Mouse (Mus musculus) lung, embryonic 14.5 days (tissue): ENCODE data around the gene Stat5a. TPM values are rescaled to one million over a fixed set of nuclear protein-coding genes. Genes with fewer than 3 reads are reported as not detected.

ENCODE experiments used
- ATAC-seq: fragments of 200-750 bp; cut with Nextera tagmentation; 2 replicates; pipeline ENCODE4 v1.8.0; 2017; ENCODE audit warnings: mild to moderate bottlenecking, moderate TSS enrichment, moderate library complexity; ENCODE audit not compliant: insufficient read depth
- DNase-seq: peaks from one replicate; pipeline ENCODE4 v3.0.0-alpha.2; 2015
- H3K27ac ChIP-seq: fragments of 300-500 bp; sonication (generic); 2 replicates; pipeline ENCODE4 v1.5.1; 2014; ENCODE audit warnings: low read depth, mild to moderate bottlenecking, moderate library complexity
- H3K27me3 ChIP-seq: fragments of 300-500 bp; sonication (generic); 2 replicates; pipeline ENCODE4 v1.6.1; 2014; ENCODE audit warnings: low read length, control low read depth; ENCODE audit not compliant: insufficient read depth
- H3K36me3 ChIP-seq: fragments of 300-500 bp; sonication (generic); 2 replicates; pipeline ENCODE4 v1.6.1; 2014; ENCODE audit warnings: control low read depth; ENCODE audit not compliant: insufficient read depth
- H3K4me1 ChIP-seq: fragments of 300-500 bp; sonication (generic); 2 replicates; pipeline ENCODE4 v1.6.1; 2014; ENCODE audit warnings: antibody characterized with exemption, control low read depth; ENCODE audit not compliant: insufficient read depth
- H3K4me2 ChIP-seq: fragments of 300-500 bp; sonication (generic); 2 replicates; pipeline ENCODE4 v1.6.1; 2014; ENCODE audit warnings: mild to moderate bottlenecking
- H3K4me3 ChIP-seq: fragments of 300-500 bp; sonication (generic); 2 replicates; pipeline ENCODE4 v1.5.1; 2014; ENCODE audit warnings: low read depth, low read length
- H3K9ac ChIP-seq: fragments of 300-500 bp; sonication (generic); 2 replicates; pipeline ENCODE4 v1.6.1; 2014
- H3K9me3 ChIP-seq: fragments of 300-500 bp; sonication (generic); 2 replicates; pipeline ENCODE4 v1.6.1; 2016; ENCODE audit warnings: low read depth, low read length, control low read depth
- CTCF ChIP-seq: IDR thresholded peaks from 2 replicates; pipeline ENCODE4 v1.5.1; 2016; ENCODE audit warnings: antibody characterized with exemption, low read depth
- WGBS: fragments of 180-500 bp; shearing (Covaris S2); extraction: QIAGEN DNeasy Blood & Tissue Kit; methylation state at CpG from one replicate; pipeline ENCODE4 v1.1.7; 2014; 5-methylcytosine and 5-hydroxymethylcytosine counted together
- polyA plus RNA-seq: library from polyadenylated mRNA; unstranded; fragments of >200 nt; fragmentation: Nextera tagmentation; extraction: Ambion mirVana; gene quantifications from 2 replicates; pipeline ENCODE4 v1.2.1, GENCODE M21; 2014

Gene Stat5a
- polyA plus RNA-seq, 1 experiment from 2014 or later: 5.8 TPM

GRCm38 (mm10) chr11:100908567-100908966 is 49.4 kb downstream of the Stat5a start:
- H3K27me3 ChIP-seq: no peaks in the 10 kb centered on the region
- H3K9me3 ChIP-seq: no peaks in the 10 kb centered on the region
- H3K27ac ChIP-seq: no peak overlapping the region
- 85% methylated on average over 9 of the region's 9 CpGs for WGBS
- no peak for TF ChIP-seq CTCF
- no peaks in the 10 kb centered on the region for H3K4me1 ChIP-seq
- no peak overlapping the region for H3K4me2 ChIP-seq
- no peak for DNase-seq
- H3K4me3 ChIP-seq: no peak overlapping the region
- H3K36me3 ChIP-seq: peaks cover 13% of the 10 kb centered on the region; the same call in 1 of the 2 replicates
- H3K9ac ChIP-seq: no peak overlapping the region
- ATAC-seq: no peak

DNA sequence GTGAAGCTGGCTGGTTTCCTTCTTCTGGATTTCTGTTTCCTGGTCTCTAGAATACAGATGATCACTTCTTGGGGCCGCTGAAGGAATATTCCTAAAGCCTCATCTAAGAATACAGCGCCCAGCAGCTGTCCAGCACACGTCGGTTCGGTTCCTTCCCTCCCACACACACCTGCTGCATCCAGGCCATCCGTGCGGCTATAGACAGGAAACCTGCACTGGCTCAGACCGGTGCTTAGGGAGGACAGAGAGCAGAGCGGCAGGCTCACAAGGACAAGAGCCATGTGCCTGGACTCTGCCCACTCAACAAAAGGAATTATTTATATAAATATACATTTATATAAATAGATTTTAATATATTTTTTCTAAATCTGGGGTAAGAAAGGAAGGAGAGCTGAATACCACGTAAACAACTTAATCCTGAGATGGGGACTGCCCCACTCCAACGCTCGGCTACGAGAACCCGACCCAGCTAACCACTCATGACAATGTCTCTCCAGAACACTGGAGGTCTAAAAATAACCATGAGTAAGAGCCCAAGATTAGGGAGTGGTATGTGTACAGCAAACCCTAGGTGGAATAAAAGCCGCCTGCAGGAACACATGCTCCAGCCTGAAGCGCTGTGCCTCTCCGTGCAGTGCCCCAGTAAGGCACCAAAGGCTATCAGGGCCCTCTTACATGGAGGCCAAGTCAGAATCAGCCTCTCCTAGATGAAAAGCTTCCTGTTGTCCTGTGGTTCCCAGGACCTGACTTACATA is 53.4 kb downstream of the Stat5a start:
- no peak overlapping the region for H3K9ac ChIP-seq
- no peaks in the 10 kb centered on the region for H3K27me3 ChIP-seq
- H3K27ac ChIP-seq: peak overlapping the region; percentile 30; the same call in 1 of the 2 replicates
- H3K4me3 ChIP-seq: no peak overlapping the region
- no peak for TF ChIP-seq CTCF
- 77% methylated on average over 17 of the region's 17 CpGs for WGBS
- H3K36me3 ChIP-seq: 0 out of 2 replicates have a peak, but pooled peaks cover 4% of the 10 kb centered on the region
- DNase-seq (no peak), ATAC-seq (no peak)
- no peaks in the 10 kb centered on the region for H3K4me1 ChIP-seq
- no peak overlapping the region for H3K4me2 ChIP-seq
- H3K9me3 ChIP-seq: no peaks in the 10 kb centered on the region

- no peak for ATAC-seq
- Histone ChIP-seq H3K9ac (no peak overlapping the region), H3K27me3 (no peaks in the 10 kb centered on the region), H3K36me3 (no peaks in the 10 kb centered on the region), H3K4me3 (no peak overlapping the region), H3K27ac (no peak overlapping the region), H3K4me2 (no peak overlapping the region), H3K4me1 (no peaks in the 10 kb centered on the region), H3K9me3 (no peaks in the 10 kb centered on the region)
- no peak for DNase-seq
- no peak for TF ChIP-seq CTCF
- WGBS: 75% methylated on average over 5 of the region's 5 CpGs
These were observed 55.3 kb downstream of the Stat5a start for GRCm38 (mm10) chr11:100914415-100914814.

- H3K36me3 ChIP-seq: no peaks in the 10 kb centered on the region
- 82% methylated on average over 3 of the region's 3 CpGs for WGBS
- H3K4me1 ChIP-seq: no peaks in the 10 kb centered on the region
- H3K9me3 ChIP-seq: no peaks in the 10 kb centered on the region
- DNase-seq: no peak
- no peak for ATAC-seq
- TF ChIP-seq CTCF: no peak
- no peaks in the 10 kb centered on the region for H3K27me3 ChIP-seq
- H3K27ac ChIP-seq: no peak overlapping the region
- H3K9ac ChIP-seq: no peak overlapping the region
- no peak overlapping the region for H3K4me3 ChIP-seq
- no peak overlapping the region for H3K4me2 ChIP-seq
These were observed 55.9 kb downstream of the Stat5a start for GRCm38 (mm10) chr11:100915063-100915462.

- 84% methylated on average over 4 of the region's 4 CpGs for WGBS
- H3K4me3 ChIP-seq: no peak overlapping the region
- H3K27me3 ChIP-seq: no peaks in the 10 kb centered on the region
- DNase-seq: no peak
- no peak overlapping the region for H3K4me2 ChIP-seq
- TF ChIP-seq CTCF: no peak
- no peak overlapping the region for H3K9ac ChIP-seq
- H3K4me1 ChIP-seq: no peaks in the 10 kb centered on the region
- no peak for ATAC-seq
- no peaks in the 10 kb centered on the region for H3K9me3 ChIP-seq
- no peaks in the 10 kb centered on the region for H3K36me3 ChIP-seq
- no peak overlapping the region for H3K27ac ChIP-seq
These were observed 57.4 kb downstream of the Stat5a start for GRCm38 (mm10) chr11:100916432-100916971.

DNA sequence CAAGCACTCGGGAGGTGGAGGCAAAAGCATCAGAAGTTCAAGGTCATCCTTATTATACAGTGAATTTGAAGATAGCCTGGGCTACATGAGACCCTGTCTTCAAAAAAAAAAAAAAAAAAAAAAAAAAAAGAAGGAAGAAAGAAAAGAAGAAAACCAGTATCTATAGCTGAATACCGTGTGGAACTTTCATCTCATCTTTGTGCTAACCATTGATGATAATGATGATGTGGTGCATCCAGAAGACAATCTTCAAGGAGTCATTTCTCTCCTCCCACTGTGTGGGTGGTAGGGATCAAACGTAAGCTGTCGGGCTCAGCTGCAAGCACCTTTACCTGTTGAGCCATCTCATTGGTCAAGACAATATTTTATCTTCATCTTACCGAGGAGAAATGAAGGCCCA is 58.9 kb downstream of the Stat5a start:
- DNase-seq: no peak
- Histone ChIP-seq H3K4me1 (no peaks in the 10 kb centered on the region), H3K4me3 (no peak overlapping the region), H3K9ac (no peak overlapping the region), H3K27me3 (no peaks in the 10 kb centered on the region), H3K9me3 (no peaks in the 10 kb centered on the region), H3K36me3 (no peaks in the 10 kb centered on the region), H3K27ac (no peak overlapping the region), H3K4me2 (no peak overlapping the region)
- no peak for TF ChIP-seq CTCF
- ATAC-seq: no peak
- WGBS: 89% methylated on average over 5 of the region's 5 CpGs

- Histone ChIP-seq H3K9ac (no peak overlapping the region), H3K4me1 (no peaks in the 10 kb centered on the region), H3K36me3 (no peaks in the 10 kb centered on the region), H3K9me3 (no peaks in the 10 kb centered on the region), H3K27me3 (no peaks in the 10 kb centered on the region), H3K4me3 (no peak overlapping the region), H3K4me2 (no peak overlapping the region), H3K27ac (no peak overlapping the region)
- DNase-seq (no peak), ATAC-seq (no peak)
- WGBS: 75% methylated on average over 4 of the region's 4 CpGs
- no peak for TF ChIP-seq CTCF
These were observed 61.9 kb downstream of the Stat5a start for GRCm38 (mm10) chr11:100920887-100921624.
